Mouse (Mus musculus) small intestine, adult 2 months (tissue): ENCODE data around the gene Nfkb1.

Source experiments
- CTCF ChIP-seq: fragments of 200-500 bp; IDR thresholded peaks from 2 replicates; pipeline ENCODE4 v1.5.1; 2012; ENCODE audit warnings: low read depth, mild to moderate bottlenecking, control low read depth, inconsistent platforms, low read length, moderate library complexity, mixed read lengths; ENCODE audit not compliant: insufficient replicate concordance, insufficient read length; ENCODE audit errors: extremely low read depth
- POLR2A ChIP-seq: fragments of 200-500 bp; IDR thresholded peaks from 2 replicates; pipeline ENCODE4 v1.6.1; 2012; ENCODE audit warnings: low read depth, mild to moderate bottlenecking, control low read depth, inconsistent platforms, low read length, moderate library complexity

- no peak for TF ChIP-seq POLR2A
- no peak for TF ChIP-seq CTCF
These were observed 42.8 kb downstream of the Nfkb1 start for GRCm38 (mm10) chr3:135648501-135648900.
